In the genomic region with DNA sequence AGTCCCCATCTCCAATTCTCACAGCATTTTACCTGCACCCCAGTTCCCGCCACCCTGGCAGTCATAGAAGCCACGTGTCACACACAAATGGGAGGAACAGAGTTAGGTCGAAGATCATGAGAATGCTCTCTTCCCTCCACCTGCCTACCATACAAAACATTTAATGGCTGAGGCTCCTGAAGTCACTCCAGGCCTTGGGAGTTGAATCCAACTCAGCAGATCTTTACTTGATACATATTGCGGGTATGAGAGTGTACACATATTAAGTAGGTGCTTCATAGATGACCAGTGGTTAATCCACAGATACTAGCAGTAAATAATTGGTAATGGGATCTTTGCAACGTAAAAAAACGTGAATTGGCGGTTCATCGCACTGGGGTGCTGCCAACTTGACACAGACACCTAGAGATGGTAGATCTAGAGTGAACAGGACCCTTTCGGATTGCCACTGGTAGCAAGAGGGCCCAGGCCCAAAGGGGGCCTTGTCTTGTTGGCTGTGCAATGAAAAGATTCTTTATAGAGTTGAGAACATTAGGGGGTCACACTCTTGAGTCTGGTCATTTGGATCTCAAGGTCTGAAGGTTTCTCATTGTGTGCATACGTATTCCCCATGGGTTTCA, we compare ENCODE assay signal across 8 mouse cellular contexts. TPM values are rescaled to one million over a fixed set of nuclear protein-coding genes. Genes with fewer than 3 reads are reported as not detected.
DNase-seq lines count a peak whose midpoint lies in the region; ATAC-seq and TF ChIP-seq lines count a peak whose summit lies in the region.

No protein-coding gene starts in this region.

- 64% methylated on average over 10 of the region's 10 CpGs for WGBS in lung, adult 2 months
- 71% methylated on average over 10 of the region's 10 CpGs for WGBS in cerebellum, adult 2 months
- 65% methylated on average over 10 of the region's 10 CpGs for WGBS in forebrain, postnatal 0 days
- WGBS in liver, postnatal 0 days (ENCODE audit: insufficient replicate concordance): 68% methylated on average over 10 of the region's 10 CpGs

- H3K9me3 ChIP-seq in forebrain, postnatal 0 days (ENCODE audit: low read length): no peaks in the 10 kb centered on the region
- no peaks in the 10 kb centered on the region for H3K9me3 ChIP-seq in liver, postnatal 0 days (ENCODE audit: low read length)

- no peak for TF ChIP-seq EP300 in liver, postnatal 0 days (IDR thresholded peaks at IDR 0.05; ENCODE audit: low read depth)

- TF ChIP-seq POLR2A in lung, adult 2 months (IDR thresholded peaks at IDR 0.05; ENCODE audit: borderline replicate concordance, extremely low read depth, low read depth, low read length): no peak
- TF ChIP-seq POLR2A in cerebellum, adult 2 months (IDR thresholded peaks at IDR 0.05; ENCODE audit: borderline replicate concordance, insufficient read depth, low read length): no peak

- no peak for TF ChIP-seq CTCF in lung, adult 2 months (IDR thresholded peaks at IDR 0.05; ENCODE audit: insufficient read depth, low read length)
- TF ChIP-seq CTCF in cerebellum, adult 2 months (IDR thresholded peaks at IDR 0.05; ENCODE audit: borderline replicate concordance, insufficient read depth, low read depth, low read length): no peak
- no peak for TF ChIP-seq CTCF in forebrain, postnatal 0 days (IDR thresholded peaks at IDR 0.05; ENCODE audit: low read depth)
- no peak for TF ChIP-seq CTCF in liver, postnatal 0 days (IDR thresholded peaks at IDR 0.05; ENCODE audit: low read depth)

- peak overlapping the region; percentile 64 for H3K4me2 ChIP-seq in forebrain, postnatal 0 days (ENCODE audit: low read depth)
- H3K4me2 ChIP-seq in liver, postnatal 0 days (ENCODE audit: low read depth, low read length): peak overlapping the region; percentile 80

- H3K4me1 ChIP-seq in lung, adult 2 months (ENCODE audit: control insufficient read depth, insufficient read depth, low read length): no peaks in the 10 kb centered on the region
- H3K4me1 ChIP-seq in cerebellum, adult 2 months (ENCODE audit: control insufficient read depth, insufficient read depth, low read length): no peaks in the 10 kb centered on the region
- H3K4me1 ChIP-seq in forebrain, postnatal 0 days (ENCODE audit: insufficient read depth): peaks cover 6% of the 10 kb centered on the region; the same call in 1 of the 2 replicates
- H3K4me1 ChIP-seq in liver, postnatal 0 days (ENCODE audit: insufficient read depth): peaks cover 12% of the 10 kb centered on the region

- H3K27me3 ChIP-seq in cerebellum, adult 2 months (ENCODE audit: control insufficient read depth, insufficient read depth, low read length): no peaks in the 10 kb centered on the region
- H3K27me3 ChIP-seq in forebrain, postnatal 0 days (ENCODE audit: insufficient read depth, low read length): no peaks in the 10 kb centered on the region
- H3K27me3 ChIP-seq in liver, postnatal 0 days (ENCODE audit: insufficient read depth, low read length): no peaks in the 10 kb centered on the region

- 0 out of 2 replicates have a peak overlapping the region, but pooled peaks have one; percentile 4 for H3K27ac ChIP-seq in cerebellum, adult 2 months (ENCODE audit: insufficient read depth, low read length)
- no peak overlapping the region for H3K27ac ChIP-seq in forebrain, postnatal 0 days (ENCODE audit: low read depth, low read length)
- H3K27ac ChIP-seq in liver, postnatal 0 days (ENCODE audit: low read depth): peak overlapping the region; percentile 74

- peak overlapping the region; percentile 74 for H3K9ac ChIP-seq in forebrain, postnatal 0 days
- H3K9ac ChIP-seq in liver, postnatal 0 days (replicated peaks): peak overlapping the region; percentile 75

- H3K4me3 ChIP-seq in lung, adult 2 months (replicated peaks; ENCODE audit: extremely low read depth, low read depth, low read length): peak overlapping the region; percentile 96
- H3K4me3 ChIP-seq in cerebellum, adult 2 months (replicated peaks; ENCODE audit: insufficient read depth, low read depth, low read length): peak overlapping the region; percentile 95
- peak overlapping the region; percentile 79 for H3K4me3 ChIP-seq in forebrain, postnatal 0 days (ENCODE audit: low read depth, low read length)
- peak overlapping the region; percentile 80 for H3K4me3 ChIP-seq in liver, postnatal 0 days (ENCODE audit: low read depth, low read length)

- DNase-seq in lung, adult 2 months: no peak
- no peak for DNase-seq in lung, postnatal 4 days
- DNase-seq in cerebellum, adult 2 months: peak; percentile 14 to 15
- DNase-seq in forebrain, postnatal 0 days: no peak
- no peak for DNase-seq in liver, postnatal 0 days
- no peak for DNase-seq in adipocyte (ENCODE audit: low spot score)
- no peak for DNase-seq in frontal cortex, postnatal 25 days (ENCODE audit: low spot score in 2 of 2)
- DNase-seq in kidney, adult 11 months: no peak

- ATAC-seq in forebrain, postnatal 0 days: no peak
- ATAC-seq in liver, postnatal 0 days: no peak

- H3K36me3 ChIP-seq in forebrain, postnatal 0 days (ENCODE audit: insufficient read depth): no peaks in the 10 kb centered on the region
- H3K36me3 ChIP-seq in liver, postnatal 0 days (replicated peaks; ENCODE audit: insufficient read depth, low read length): no peaks in the 10 kb centered on the region

RNA-seq across cellular contexts. Expression of a gene that starts 0.6 kb away (rescaled TPM):
- polyA plus RNA-seq in lung, adult 2 months (2012; rRNA removed): 1.3 and 1.8 TPM in 2 replicates
- 6.4 and 7.4 TPM in 2 replicates for polyA plus RNA-seq in cerebellum, adult 2 months (2012; rRNA removed)
- 12.5 and 12.7 TPM in 2 replicates for total RNA-seq in forebrain, postnatal 0 days (2014; rRNA removed)
- 14.3 and 15.1 TPM in 2 replicates for polyA plus RNA-seq in forebrain, postnatal 0 days (2015; fragmentation: Nextera tagmentation; extraction: Ambion mirVana)
- polyA plus RNA-seq in liver, postnatal 0 days (2015; fragmentation: Nextera tagmentation; extraction: Ambion mirVana): 4.1 and 4.4 TPM in 2 replicates

Comparison
In these comparisons a context has a peak if more than half of its experiments do, and no peak if none do; other contexts are left out.
1. DNase-seq: peak in cerebellum, adult 2 months (2 of 2); none in lung, adult 2 months (single experiment), lung, postnatal 4 days (0 of 2), forebrain, postnatal 0 days (single experiment), liver, postnatal 0 days (single experiment), adipocyte (single experiment), frontal cortex, postnatal 25 days (0 of 2) and kidney, adult 11 months (single experiment).
2. Peak in every context shown above with its lines, with median percentiles within 50 percentile points of each other: H3K4me3 ChIP-seq.